Mouse (Mus musculus): ENCODE measurements around the gene Rnf19b.

DNA sequence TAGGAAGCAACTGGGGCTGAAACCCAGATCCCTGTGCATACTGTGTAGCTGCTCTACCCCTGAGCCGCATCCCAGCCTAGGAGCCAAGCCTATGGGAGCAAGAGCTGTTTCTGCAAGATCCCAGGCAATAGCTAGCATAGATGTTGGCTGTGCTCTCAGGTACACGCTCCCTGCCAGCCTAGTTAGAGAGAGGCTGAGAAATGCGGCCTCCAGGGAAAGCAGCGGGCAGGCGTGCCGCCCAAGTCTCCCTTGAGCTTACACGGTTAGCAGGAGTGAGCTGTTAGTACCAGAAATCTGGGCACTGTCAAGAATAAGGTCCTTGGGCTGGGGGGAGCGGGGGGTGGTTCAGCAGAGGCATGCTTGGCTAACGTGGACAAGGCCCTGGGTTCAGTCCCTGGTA, 26.8 kb downstream of the Rnf19b start:
- TF ChIP-seq CTCF (conservative IDR thresholded peaks at IDR 0.05; ENCODE audit: insufficient read depth, insufficient read length, low read depth, low read length) (no peak), POLR2A (IDR thresholded peaks at IDR 0.05; ENCODE audit: low read depth, low read length) (no peak)

Measured in kidney, adult 2 months (tissue).